Mouse (Mus musculus): ENCODE data around the gene Esyt1.
"Not testable (repeated sequence)": the region's sequence is repeated elsewhere in the genome, so short reads cannot be mapped to it uniquely, and the experiment has no call there.

Gene Esyt1

GRCm38 (mm10) chr10:128504012-128504411, 21.7 kb downstream of the Esyt1 start:
- no peak for DNase-seq

- DNase-seq: no peak
Measured at GRCm38 (mm10) chr10:128503532-128503931, 22.1 kb downstream of the Esyt1 start.

- no peak for DNase-seq
Measured at GRCm38 (mm10) chr10:128502341-128502740, 23.3 kb downstream of the Esyt1 start.

- peak; percentile 58 for DNase-seq
Measured at GRCm38 (mm10) chr10:128499116-128499671, 26.5 kb downstream of the Esyt1 start.

- peak; percentile 97 for DNase-seq
Measured at GRCm38 (mm10) chr10:128498590-128498989, 27.1 kb downstream of the Esyt1 start, which contains the start of gene Myl6b. Gene Myl6b (minus strand): TSS chr10:128498685.

GRCm38 (mm10) chr10:128497134-128497737, 28.4 kb downstream of the Esyt1 start:
- no peak for DNase-seq

GRCm38 (mm10) chr10:128496509-128497077, 29.1 kb downstream of the Esyt1 start:
- no peak for DNase-seq

- DNase-seq: no peak
Measured at GRCm38 (mm10) chr10:128495903-128496302, 29.8 kb downstream of the Esyt1 start.

- no peak for DNase-seq
Measured at GRCm38 (mm10) chr10:128495270-128495669, 30.4 kb downstream of the Esyt1 start.

- DNase-seq: no peak
Measured at GRCm38 (mm10) chr10:128494667-128495245, 30.9 kb downstream of the Esyt1 start.

- peak; percentile 98 for DNase-seq
Measured at GRCm38 (mm10) chr10:128493695-128494666, 31.7 kb downstream of the Esyt1 start, which contains the start of gene Myl6. Gene Myl6 (minus strand): TSS chr10:128494145.

- no peak for DNase-seq
Measured at GRCm38 (mm10) chr10:128493319-128493694, 32.4 kb downstream of the Esyt1 start.

GRCm38 (mm10) chr10:128492633-128493311, 32.9 kb downstream of the Esyt1 start:
- peak; percentile 73 for DNase-seq

- DNase-seq: not testable (repeated sequence)
Measured at GRCm38 (mm10) chr10:128492051-128492450, 33.6 kb downstream of the Esyt1 start.

GRCm38 (mm10) chr10:128491495-128491894, 34.2 kb downstream of the Esyt1 start:
- no peak for DNase-seq

- no peak for DNase-seq
Measured at GRCm38 (mm10) chr10:128490912-128491311, 34.8 kb downstream of the Esyt1 start.

GRCm38 (mm10) chr10:128490232-128490631, 35.4 kb downstream of the Esyt1 start:
- no peak for DNase-seq

- no peak for DNase-seq
Measured at GRCm38 (mm10) chr10:128489785-128490184, 35.9 kb downstream of the Esyt1 start.

- DNase-seq: no peak
Measured at GRCm38 (mm10) chr10:128489380-128489779, 36.3 kb downstream of the Esyt1 start.

GRCm38 (mm10) chr10:128488776-128489175, 36.9 kb downstream of the Esyt1 start:
- no peak for DNase-seq

GRCm38 (mm10) chr10:128487861-128488712, 37.6 kb downstream of the Esyt1 start:
- no peak for DNase-seq
